Mouse (Mus musculus) forebrain, embryonic 13.5 days (tissue): ENCODE results near the gene Zbtb46. TPM values are rescaled to one million over a fixed set of nuclear protein-coding genes. Genes with fewer than 3 reads are reported as not detected.

ENCODE experiments used
- ATAC-seq: fragments of 200-750 bp; cut with Nextera tagmentation; 2 replicates; pipeline ENCODE4 v1.8.0; 2017
- H3K27ac ChIP-seq: fragments of 300-500 bp; sonication (generic); 2 replicates; pipeline ENCODE4 v1.5.1; 2015; ENCODE audit warnings: inconsistent platforms, mild to moderate bottlenecking, moderate library complexity
- H3K27me3 ChIP-seq: fragments of 300-500 bp; sonication (generic); 2 replicates; pipeline ENCODE4 v1.6.1; 2015; ENCODE audit warnings: mild to moderate bottlenecking, inconsistent platforms
- H3K36me3 ChIP-seq: fragments of 300-500 bp; sonication (generic); 2 replicates; pipeline ENCODE4 v1.6.1; 2015; ENCODE audit warnings: mild to moderate bottlenecking, inconsistent platforms; ENCODE audit not compliant: poor library complexity, severe bottlenecking
- H3K4me1 ChIP-seq: fragments of 300-500 bp; sonication (generic); 2 replicates; pipeline ENCODE4 v1.6.1; 2015; ENCODE audit warnings: inconsistent platforms
- H3K4me2 ChIP-seq: fragments of 300-500 bp; sonication (generic); 2 replicates; pipeline ENCODE4 v1.6.1; 2015; ENCODE audit warnings: inconsistent platforms, mild to moderate bottlenecking, moderate library complexity
- H3K4me3 ChIP-seq: fragments of 300-500 bp; sonication (generic); 2 replicates; pipeline ENCODE4 v1.5.1; 2015; ENCODE audit warnings: mild to moderate bottlenecking, inconsistent platforms
- H3K9ac ChIP-seq: fragments of 300-500 bp; sonication (generic); 2 replicates; pipeline ENCODE4 v1.6.1; 2015; ENCODE audit warnings: mild to moderate bottlenecking, inconsistent platforms
- H3K9me3 ChIP-seq: fragments of 300-500 bp; sonication (generic); replicated peaks from 2 replicates; pipeline ENCODE4 v1.6.1; 2016; ENCODE audit warnings: inconsistent platforms
- WGBS: fragments of 180-500 bp; shearing (Covaris S2); methylation state at CpG from one replicate; pipeline ENCODE4 v1.1.7; 2015; 5-methylcytosine and 5-hydroxymethylcytosine counted together
- polyA plus RNA-seq: library from polyadenylated mRNA; unstranded; fragments of >200 nt; fragmentation: Nextera tagmentation; extraction: Ambion mirVana; gene quantifications from 2 replicates; pipeline ENCODE4 v1.2.1, GENCODE M21; 2015

Gene Zbtb46
- polyA plus RNA-seq, 1 experiment from 2014 or later = 10.2 TPM

DNA sequence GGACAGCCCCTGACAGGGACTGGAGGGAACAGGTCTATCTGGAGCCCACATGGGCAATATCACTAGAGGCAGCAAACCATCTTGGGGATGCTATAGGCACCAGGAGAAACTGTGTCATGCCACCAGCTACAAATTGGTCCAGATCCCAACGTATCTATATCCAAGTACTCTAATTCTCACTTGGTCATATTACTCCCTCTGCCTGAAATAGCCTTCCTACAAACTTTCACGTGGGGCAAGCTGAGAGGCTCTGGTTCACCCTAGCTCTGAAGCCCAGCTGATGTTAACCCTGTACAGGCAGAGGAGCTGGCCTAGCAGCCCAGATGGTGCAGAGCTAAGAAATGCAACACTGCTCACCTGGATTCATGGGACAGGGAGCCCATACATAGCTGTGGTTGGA is 67.7 kb downstream of the Zbtb46 start:
- Histone ChIP-seq H3K9me3 (no peaks in the 10 kb centered on the region), H3K27me3 (no peaks in the 10 kb centered on the region), H3K4me3 (no peak overlapping the region), H3K4me2 (no peak overlapping the region), H3K4me1 (no peaks in the 10 kb centered on the region), H3K9ac (no peak overlapping the region), H3K36me3 (peaks cover 33% of the 10 kb centered on the region), H3K27ac (no peak overlapping the region)
- no peak for ATAC-seq
- WGBS = 77% methylated on average over 2 of the region's 2 CpGs

DNA sequence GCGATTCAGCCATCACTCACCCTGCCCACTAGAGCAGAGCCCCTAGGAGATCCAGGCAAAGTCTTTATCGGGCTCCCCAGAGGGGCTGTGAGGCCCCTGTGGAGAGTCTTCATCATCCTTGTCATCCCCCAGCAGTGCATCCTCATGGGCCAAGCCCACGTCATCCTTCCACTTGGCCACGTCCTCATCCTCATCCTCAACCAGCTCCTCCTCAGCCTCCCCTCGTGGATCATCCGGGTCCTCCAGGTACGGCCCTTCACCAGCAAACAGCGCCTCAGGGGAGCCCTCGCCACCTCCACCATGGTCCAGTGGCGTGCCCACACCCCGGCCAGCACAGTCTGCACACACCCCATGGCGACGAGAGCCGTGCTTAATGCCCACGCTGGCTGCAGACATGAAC is 68.2 kb downstream of the Zbtb46 start:
- 87% methylated on average over 15 of the region's 15 CpGs for WGBS
- Histone ChIP-seq H3K4me2 (no peak overlapping the region), H3K36me3 (peaks cover 38% of the 10 kb centered on the region), H3K9ac (no peak overlapping the region), H3K27ac (no peak overlapping the region), H3K9me3 (no peaks in the 10 kb centered on the region), H3K4me3 (no peak overlapping the region), H3K4me1 (no peaks in the 10 kb centered on the region), H3K27me3 (no peaks in the 10 kb centered on the region)
- ATAC-seq = 0 out of 2 replicates have a peak, but pooled peaks have one; percentile 33

DNA sequence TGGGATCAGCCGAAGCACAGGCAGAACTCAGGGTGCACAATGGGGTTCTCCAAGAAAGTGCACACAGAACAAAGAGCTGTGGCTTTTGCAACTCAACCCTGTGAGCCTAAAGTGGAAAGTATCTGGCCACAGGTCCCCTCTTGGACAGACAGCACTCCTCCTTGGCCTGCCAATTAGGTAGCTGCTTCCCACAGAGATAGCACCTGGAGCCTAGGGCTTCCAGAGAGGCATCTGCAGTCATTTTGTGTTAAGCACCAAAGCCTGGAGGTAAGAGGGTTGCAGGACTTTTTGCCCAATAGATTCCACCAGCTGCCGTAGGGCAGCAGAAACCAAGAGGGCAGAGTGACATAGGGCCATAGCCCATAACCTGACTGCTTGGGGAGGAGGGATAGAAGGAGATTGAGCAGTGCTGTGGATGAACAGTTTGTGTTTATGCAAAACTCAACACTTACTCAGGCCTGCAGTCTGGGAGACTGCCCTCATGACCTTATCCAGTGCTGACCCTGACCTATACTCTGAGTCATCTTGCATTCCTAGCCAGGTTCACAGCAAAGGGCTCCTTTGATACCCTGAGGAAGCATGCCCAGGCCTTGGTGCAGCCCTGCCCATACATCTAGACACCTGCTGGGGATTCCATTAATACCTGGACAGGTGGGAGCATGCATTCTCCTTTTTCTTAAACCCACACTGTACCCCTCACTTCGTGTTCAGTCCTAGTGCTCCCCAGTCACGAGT is 68.9 kb downstream of the Zbtb46 start:
- H3K27ac ChIP-seq = no peak overlapping the region
- peaks cover 42% of the 10 kb centered on the region for H3K36me3 ChIP-seq
- H3K4me2 ChIP-seq = no peak overlapping the region
- no peak overlapping the region for H3K9ac ChIP-seq
- no peaks in the 10 kb centered on the region for H3K4me1 ChIP-seq
- no peaks in the 10 kb centered on the region for H3K27me3 ChIP-seq
- WGBS = 83% methylated on average over 4 of the region's 4 CpGs
- no peaks in the 10 kb centered on the region for H3K9me3 ChIP-seq
- no peak for ATAC-seq
- no peak overlapping the region for H3K4me3 ChIP-seq

DNA sequence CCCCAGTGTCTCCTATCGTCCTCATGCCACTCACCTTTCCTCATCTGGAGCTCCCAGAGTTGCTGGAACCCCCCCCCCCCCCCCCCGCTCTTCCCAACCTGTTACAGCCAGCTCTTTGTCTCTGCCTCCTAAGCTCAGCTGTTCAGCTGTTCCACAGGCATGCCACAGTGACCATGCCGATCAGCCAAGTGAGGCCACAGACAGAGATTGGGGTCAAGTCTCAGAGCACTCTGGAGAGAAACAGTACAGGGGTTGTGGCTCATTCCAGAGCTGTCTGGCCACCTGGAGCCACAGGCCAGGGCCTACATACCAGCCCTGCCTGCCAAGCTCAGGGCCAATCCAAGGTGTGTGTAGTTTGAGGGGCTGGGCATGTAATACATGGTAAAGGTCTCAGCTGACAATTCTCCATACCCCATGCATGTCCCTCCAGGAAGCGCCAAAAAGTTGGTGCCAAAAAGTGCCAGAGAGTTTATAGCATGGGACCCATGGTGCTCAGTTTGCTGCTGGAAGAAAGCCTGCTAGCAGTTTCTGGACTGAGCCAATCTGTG is 72.5 kb downstream of the Zbtb46 start:
- peaks cover 72% of the 10 kb centered on the region for H3K36me3 ChIP-seq
- no peak overlapping the region for H3K4me2 ChIP-seq
- no peaks in the 10 kb centered on the region for H3K4me1 ChIP-seq
- WGBS = 87% methylated on average over 2 of the region's 4 CpGs
- H3K9ac ChIP-seq = no peak overlapping the region
- no peak for ATAC-seq
- H3K27ac ChIP-seq = no peak overlapping the region
- no peaks in the 10 kb centered on the region for H3K27me3 ChIP-seq
- no peaks in the 10 kb centered on the region for H3K9me3 ChIP-seq
- H3K4me3 ChIP-seq = no peak overlapping the region

DNA sequence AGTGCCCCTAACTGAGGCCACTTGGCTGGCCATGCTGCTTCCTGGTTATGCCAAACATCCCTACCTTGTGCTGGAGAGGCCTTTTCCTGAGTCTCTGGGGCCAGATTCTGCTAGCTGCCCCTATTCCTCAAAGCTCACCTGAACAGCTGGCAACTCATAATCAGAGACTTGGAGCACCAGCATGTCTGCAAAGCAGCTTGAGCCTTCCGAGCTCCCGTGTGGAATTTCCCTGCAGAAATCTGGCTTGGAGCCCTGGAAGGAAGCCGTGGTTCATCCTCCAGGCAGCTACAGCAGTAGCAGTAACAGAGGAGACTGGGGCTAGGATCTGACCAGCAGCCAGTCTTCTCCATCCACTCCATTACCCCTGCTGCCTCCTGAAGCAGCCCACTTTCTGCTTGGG is 73.3 kb downstream of the Zbtb46 start:
- Histone ChIP-seq H3K36me3 (peaks cover 72% of the 10 kb centered on the region), H3K4me1 (no peaks in the 10 kb centered on the region)
- 94% methylated on average over 3 of the region's 3 CpGs for WGBS

DNA sequence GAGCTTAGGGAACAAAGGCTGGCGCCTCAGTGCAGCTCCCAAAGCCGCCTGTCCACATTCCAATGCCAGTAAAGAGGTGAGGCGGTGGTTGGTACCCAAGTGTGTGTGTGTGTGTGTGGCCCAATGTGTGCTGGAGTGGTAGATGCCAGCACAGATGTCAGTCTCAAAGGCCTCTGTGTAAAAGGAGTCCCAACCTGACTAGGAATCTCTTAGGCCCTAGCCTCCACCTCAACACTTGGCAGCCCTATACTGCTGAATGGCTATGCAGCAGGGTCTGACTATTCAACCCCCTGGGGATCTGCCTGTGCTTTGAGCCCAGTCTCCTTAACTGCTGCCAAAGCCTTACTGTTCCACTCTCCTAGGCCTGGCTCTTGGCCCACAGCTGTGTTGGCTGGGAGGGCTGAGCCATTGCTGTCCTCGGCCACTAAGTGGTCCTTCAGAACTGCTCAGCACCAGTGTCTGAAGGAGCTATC is 74.3 kb downstream of the Zbtb46 start:
- Histone ChIP-seq H3K4me2 (no peak overlapping the region), H3K36me3 (peaks cover 72% of the 10 kb centered on the region), H3K9me3 (no peaks in the 10 kb centered on the region), H3K9ac (no peak overlapping the region), H3K4me1 (no peaks in the 10 kb centered on the region), H3K27ac (no peak overlapping the region), H3K4me3 (no peak overlapping the region), H3K27me3 (no peaks in the 10 kb centered on the region)
- 84% methylated on average over 4 of the region's 4 CpGs for WGBS
- ATAC-seq = no peak

More for the DNA sequence above, 73.3 kb downstream of the Zbtb46 start:
- no peak overlapping the region for H3K4me2 ChIP-seq
- ATAC-seq = no peak
- no peak overlapping the region for H3K4me3 ChIP-seq
- no peaks in the 10 kb centered on the region for H3K27me3 ChIP-seq
- H3K9ac ChIP-seq = no peak overlapping the region
- H3K27ac ChIP-seq = no peak overlapping the region; the same call in 1 of the 2 replicates
- no peaks in the 10 kb centered on the region for H3K9me3 ChIP-seq

DNA sequence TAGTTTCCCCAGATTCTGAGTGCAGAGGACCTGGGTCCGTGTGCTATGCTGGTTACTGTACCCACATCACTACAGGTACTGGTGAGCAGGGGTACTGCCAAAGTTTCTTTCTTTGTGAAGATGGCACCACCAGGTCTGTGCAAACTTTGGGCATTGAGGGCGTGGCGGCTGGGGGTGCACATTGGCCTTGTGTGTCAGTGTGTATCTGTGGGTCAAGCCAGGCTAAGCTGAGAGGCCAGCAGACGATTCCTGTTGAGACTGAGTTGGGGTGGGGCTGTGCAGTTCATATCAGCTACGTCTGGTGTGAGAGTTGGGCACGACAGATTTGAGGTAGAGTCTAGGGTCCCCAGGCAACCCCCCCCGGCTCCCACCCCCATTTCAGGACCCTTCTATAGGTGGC is 74.8 kb downstream of the Zbtb46 start:
- no peak overlapping the region for H3K9ac ChIP-seq
- peak; percentile 41; the same call in 1 of the 2 replicates for ATAC-seq
- 87% methylated on average over 7 of the region's 7 CpGs for WGBS
- H3K9me3 ChIP-seq = no peaks in the 10 kb centered on the region
- no peak overlapping the region for H3K27ac ChIP-seq
- no peaks in the 10 kb centered on the region for H3K27me3 ChIP-seq
- H3K36me3 ChIP-seq = peaks cover 76% of the 10 kb centered on the region
- no peak overlapping the region for H3K4me2 ChIP-seq
- no peak overlapping the region for H3K4me3 ChIP-seq
- H3K4me1 ChIP-seq = no peaks in the 10 kb centered on the region

DNA sequence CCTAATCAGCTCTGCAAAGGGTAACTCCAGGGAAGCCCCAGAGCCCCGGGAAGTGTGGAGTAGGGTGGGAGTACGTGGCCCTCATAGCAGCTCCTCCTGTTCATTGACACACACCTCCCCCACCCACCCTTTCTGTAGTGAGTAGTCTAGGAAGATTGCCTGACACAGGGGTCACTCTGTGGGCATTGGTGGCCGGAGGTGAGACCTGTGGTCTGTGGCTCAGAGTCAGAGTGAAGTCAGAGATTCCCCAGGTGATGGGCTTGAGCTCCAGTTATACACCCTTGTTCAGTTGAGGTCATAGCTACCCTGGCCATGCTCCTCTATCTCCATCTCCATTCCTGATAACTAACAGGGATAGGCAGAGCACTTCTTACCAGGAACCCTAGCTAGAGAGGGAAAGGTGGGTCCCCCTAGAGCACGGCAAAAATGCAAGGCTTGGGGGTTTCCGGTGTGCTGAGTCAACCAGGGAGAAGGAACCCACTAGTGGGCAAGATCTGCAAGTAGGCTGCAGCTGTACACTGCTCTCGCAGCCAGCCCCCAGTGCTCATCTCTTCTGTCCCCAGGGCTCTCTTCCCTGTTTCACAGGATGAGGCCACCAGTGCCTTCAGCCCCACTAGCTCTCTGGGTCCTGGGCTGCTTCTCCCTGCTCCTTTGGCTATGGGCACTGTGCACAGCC is 77.5 kb downstream of the Zbtb46 start:
- ATAC-seq = no peak
- Histone ChIP-seq H3K4me1 (no peaks in the 10 kb centered on the region), H3K27me3 (no peaks in the 10 kb centered on the region), H3K9ac (no peak overlapping the region), H3K36me3 (peaks cover 84% of the 10 kb centered on the region), H3K9me3 (no peaks in the 10 kb centered on the region), H3K4me3 (no peak overlapping the region), H3K4me2 (no peak overlapping the region), H3K27ac (no peak overlapping the region)
- 88% methylated on average over 6 of the region's 6 CpGs for WGBS

DNA sequence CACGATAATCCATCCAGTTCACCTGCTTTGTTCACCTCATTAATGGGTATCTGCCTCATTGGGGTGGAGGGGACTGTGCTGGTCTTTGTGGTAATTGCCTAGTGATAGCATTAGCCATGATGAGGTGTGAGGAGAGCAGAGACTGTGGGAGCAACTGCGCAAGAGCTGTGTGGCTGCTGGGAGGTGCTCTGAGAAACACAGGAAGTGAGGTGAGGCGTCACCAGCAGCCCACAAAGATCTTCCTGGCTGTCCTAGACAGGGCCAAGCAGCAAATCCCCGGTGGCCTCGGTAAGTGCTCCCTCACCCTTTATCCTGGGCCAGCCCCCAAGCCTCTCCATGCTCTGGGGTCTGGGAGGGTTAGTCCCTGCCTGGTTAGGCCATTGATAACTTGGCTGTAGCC is 78.1 kb downstream of the Zbtb46 start:
- H3K4me1 ChIP-seq = no peaks in the 10 kb centered on the region

DNA sequence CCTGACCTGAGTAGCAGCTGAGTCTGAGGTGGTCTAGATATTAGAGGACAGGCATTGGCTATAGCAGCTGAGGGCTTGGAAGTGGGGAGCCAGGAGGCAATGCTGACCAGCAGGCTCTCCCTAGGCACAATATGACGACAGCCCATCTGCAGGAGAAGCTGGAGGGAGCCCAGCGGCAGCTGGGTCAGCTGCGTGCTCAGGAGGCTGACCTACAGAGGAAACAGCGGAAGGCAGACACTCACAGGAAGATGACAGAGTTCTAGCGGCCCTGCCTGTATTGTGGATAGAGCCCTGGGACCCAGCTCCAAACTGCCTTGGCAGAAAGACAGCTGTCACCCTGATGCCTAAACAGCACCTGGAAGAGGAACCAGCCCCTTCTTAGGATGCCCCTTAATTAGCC is 79.0 kb downstream of the Zbtb46 start:
- ATAC-seq = no peak
- Histone ChIP-seq H3K36me3 (peaks cover 72% of the 10 kb centered on the region), H3K27me3 (no peaks in the 10 kb centered on the region), H3K9me3 (no peaks in the 10 kb centered on the region), H3K9ac (no peak overlapping the region), H3K4me3 (no peak overlapping the region), H3K4me2 (no peak overlapping the region), H3K27ac (no peak overlapping the region), H3K4me1 (no peaks in the 10 kb centered on the region)
- WGBS = 89% methylated on average over 5 of the region's 5 CpGs

More for the DNA sequence above, 78.1 kb downstream of the Zbtb46 start:
- Histone ChIP-seq H3K4me2 (no peak overlapping the region), H3K36me3 (peaks cover 78% of the 10 kb centered on the region), H3K9me3 (no peaks in the 10 kb centered on the region), H3K4me3 (no peak overlapping the region), H3K27me3 (no peaks in the 10 kb centered on the region), H3K9ac (no peak overlapping the region), H3K27ac (no peak overlapping the region)
- ATAC-seq = no peak
- WGBS = 97% methylated on average over 5 of the region's 5 CpGs

DNA sequence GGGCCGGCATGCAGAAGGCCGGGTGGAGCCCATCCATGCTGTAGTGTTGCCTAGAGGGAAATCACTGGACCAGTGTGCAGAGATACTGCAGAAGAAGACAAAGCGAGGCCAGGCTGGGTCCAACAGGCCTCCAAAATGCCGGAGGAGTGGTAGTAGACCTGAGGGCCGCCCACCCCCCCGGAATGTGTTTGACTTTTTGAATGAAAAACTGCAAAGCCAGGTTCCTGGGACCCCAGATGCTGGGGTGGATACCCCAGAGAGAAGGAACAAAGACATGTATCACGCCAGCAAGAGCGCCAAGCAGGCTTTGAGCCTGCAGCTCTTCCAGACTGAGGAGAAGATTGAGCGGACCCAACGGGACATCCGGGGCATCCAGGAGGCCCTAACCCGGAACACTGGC is 79.4 kb downstream of the Zbtb46 start, which contains the start of gene Lime1:
Lime1 (plus strand) TSS at position 301 of the 400 bp plus-strand sequence.
- Histone ChIP-seq H3K9ac (no peak within 1 kb of the TSS), H3K27ac (no peak within 1 kb of the TSS), H3K4me3 (no peak within 1 kb of the TSS), H3K27me3 (no peaks in the 10 kb centered on the region), H3K9me3 (no peaks in the 10 kb centered on the region), H3K4me2 (no peak within 1 kb of the TSS), H3K36me3 (peaks cover 67% of the 10 kb centered on the region), H3K4me1 (no peaks in the 10 kb centered on the region)
- no peak for ATAC-seq
- 94% methylated on average over 12 of the region's 12 CpGs for WGBS

DNA sequence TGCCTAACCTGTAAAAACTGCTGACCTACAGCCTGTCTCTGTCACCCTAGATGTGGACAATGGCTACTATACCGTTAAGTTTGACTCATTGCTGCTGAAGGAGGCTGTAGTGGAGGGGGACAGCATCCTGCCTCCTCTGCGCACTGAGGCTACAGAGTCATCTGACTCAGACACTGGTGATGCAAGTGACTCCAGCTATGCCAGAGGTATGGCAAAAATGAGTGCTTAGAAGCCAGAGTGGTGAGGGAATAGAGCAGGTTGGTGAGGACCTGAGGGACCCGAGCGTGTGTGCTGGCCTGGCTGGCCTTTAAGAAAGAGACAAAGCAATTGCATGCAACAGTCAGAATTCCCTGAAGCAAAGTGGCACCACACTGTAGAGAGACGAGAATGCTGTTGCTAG is 80.5 kb downstream of the Zbtb46 start:
- H3K9me3 ChIP-seq = no peaks in the 10 kb centered on the region
- 97% methylated on average over 5 of the region's 5 CpGs for WGBS
- H3K36me3 ChIP-seq = peaks cover 57% of the 10 kb centered on the region
- no peaks in the 10 kb centered on the region for H3K27me3 ChIP-seq
- H3K9ac ChIP-seq = no peak overlapping the region
- H3K27ac ChIP-seq = no peak overlapping the region
- H3K4me3 ChIP-seq = no peak overlapping the region
- H3K4me2 ChIP-seq = no peak overlapping the region
- no peak for ATAC-seq
- no peaks in the 10 kb centered on the region for H3K4me1 ChIP-seq
